Mouse (Mus musculus) cerebellum, adult 2 months (tissue): ENCODE results near the gene Tcam1. TPM values are rescaled to one million over a fixed set of nuclear protein-coding genes. Genes with fewer than 3 reads are reported as not detected.

Experiments used
- DNase-seq, 2 experiments: peaks; one replicate each; pipeline ENCODE4 v3.0.0; 2021
- H3K27ac ChIP-seq: fragments of 200-500 bp; 2 replicates; pipeline ENCODE4 v1.5.1; 2012; ENCODE audit warnings: low read length, control low read depth, inconsistent platforms; ENCODE audit not compliant: insufficient read depth
- H3K27me3 ChIP-seq: fragments of 200-500 bp; 2 replicates; pipeline ENCODE4 v1.6.1; 2012; ENCODE audit warnings: inconsistent platforms, mild to moderate bottlenecking, low read length, moderate library complexity; ENCODE audit not compliant: control insufficient read depth, insufficient read depth
- H3K4me1 ChIP-seq: fragments of 200-500 bp; 2 replicates; pipeline ENCODE4 v1.6.1; 2011; ENCODE audit warnings: low read length; ENCODE audit not compliant: control insufficient read depth, insufficient read depth
- H3K4me3 ChIP-seq: fragments of 200-500 bp; replicated peaks from 2 replicates; pipeline ENCODE3; 2011; ENCODE audit warnings: mild to moderate bottlenecking, low read depth, low read length, control low read depth; ENCODE audit not compliant: insufficient read depth
- CTCF ChIP-seq: fragments of 200-500 bp; IDR thresholded peaks from 2 replicates; pipeline ENCODE4 v1.5.1; 2011; ENCODE audit warnings: low read depth, mild to moderate bottlenecking, control low read depth, low read length, moderate library complexity, borderline replicate concordance; ENCODE audit not compliant: insufficient read depth
- POLR2A ChIP-seq: fragments of 200-500 bp; IDR thresholded peaks from 2 replicates; pipeline ENCODE4 v1.6.1; 2011; ENCODE audit warnings: low read length, control low read depth, borderline replicate concordance; ENCODE audit not compliant: insufficient read depth
- WGBS: fragments of 180-500 bp; shearing (Covaris S2); methylation state at CpG from one replicate; pipeline ENCODE4 v1.1.7; 2018; 5-methylcytosine and 5-hydroxymethylcytosine counted together
- polyA plus RNA-seq: library from polyadenylated mRNA; depleted of rRNA; stranded (reverse); fragments of >200 nt; gene quantifications from 2 replicates; pipeline ENCODE4 v1.2.3, GENCODE M21; 2012

Gene Tcam1
- polyA plus RNA-seq, 1 experiment = 0.36 TPM

- no peak for TF ChIP-seq POLR2A
- no peak for TF ChIP-seq CTCF
- H3K27ac ChIP-seq = peak overlapping the region; percentile 86
- H3K4me3 ChIP-seq = peak overlapping the region; percentile 35
- peaks cover 37% of the 10 kb centered on the region for H3K4me1 ChIP-seq
- 6% methylated on average over 3 of the region's 3 CpGs for WGBS
- H3K27me3 ChIP-seq = no peaks in the 10 kb centered on the region
- DNase-seq = peak; percentile 70 to 75
Measured at GRCm38 (mm10) chr11:106269060-106269431, 7.4 kb upstream of the Tcam1 start.

- Histone ChIP-seq H3K27me3 (no peaks in the 10 kb centered on the region), H3K4me1 (peaks cover 19% of the 10 kb centered on the region; the same call in 1 of the 2 replicates), H3K27ac (peak overlapping the region; percentile 81), H3K4me3 (peak overlapping the region; percentile 72)
- TF ChIP-seq POLR2A (no peak; the same call in 1 of the 2 replicates), CTCF (peak; percentile 41; the same call in 1 of the 2 replicates)
- 3% methylated on average over 5 of the region's 5 CpGs for WGBS
- peak; percentile 64 to 77 for DNase-seq
Measured at GRCm38 (mm10) chr11:106271131-106271793, 5.2 kb upstream of the Tcam1 start.

- peak in 1 of 2 experiments; percentile 64 for DNase-seq
- no peaks in the 10 kb centered on the region for H3K27me3 ChIP-seq
- TF ChIP-seq POLR2A (no peak), CTCF (no peak)
- peak overlapping the region; percentile 72 for H3K4me3 ChIP-seq
- peaks cover 14% of the 10 kb centered on the region; the same call in 1 of the 2 replicates for H3K4me1 ChIP-seq
- H3K27ac ChIP-seq = peak overlapping the region; percentile 81
- whole genome bisulfite sequencing = under 1% methylated on average over 41 of the region's 41 CpGs
Measured at GRCm38 (mm10) chr11:106271794-106272643, 4.5 kb upstream of the Tcam1 start.

- peak within 1 kb of the TSS; percentile 81 for H3K27ac ChIP-seq
- H3K27me3 ChIP-seq = no peaks in the 10 kb centered on the region
- H3K4me3 ChIP-seq = peak within 1 kb of the TSS; percentile 72
- DNase-seq = peak; percentile 99 to 100
- TF ChIP-seq POLR2A (peak; percentile 53; the same call in 1 of the 2 replicates), CTCF (no peak)
- peaks cover 14% of the 10 kb centered on the region; the same call in 1 of the 2 replicates for H3K4me1 ChIP-seq
- WGBS = under 1% methylated on average over 72 of the region's 72 CpGs
Measured at GRCm38 (mm10) chr11:106272644-106273310, 3.7 kb upstream of the Tcam1 start, which contains the start of gene Smarcd2. Gene Smarcd2 (minus strand): TSS chr11:106272972.

DNA sequence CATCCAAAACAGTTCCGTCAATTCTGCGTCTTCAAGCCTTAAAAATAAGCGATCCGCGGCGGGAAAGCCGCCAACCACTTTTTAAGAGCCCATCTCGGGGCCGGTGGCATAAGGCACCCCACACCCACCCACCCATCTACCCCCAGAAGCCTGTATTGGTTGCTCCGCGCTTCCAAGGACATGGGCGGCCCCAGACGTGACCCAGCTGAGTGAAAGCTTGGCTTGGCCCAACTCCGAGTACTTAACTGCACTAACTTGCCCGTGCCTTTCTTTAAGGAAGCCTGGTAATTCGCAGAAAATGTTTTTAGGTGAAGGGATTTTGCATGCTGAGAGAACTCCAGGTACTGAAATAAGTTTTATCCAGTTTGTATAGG, 3.2 kb upstream of the Tcam1 start:
- peaks cover 14% of the 10 kb centered on the region; the same call in 1 of the 2 replicates for H3K4me1 ChIP-seq
- H3K4me3 ChIP-seq = peak overlapping the region; percentile 70
- peak overlapping the region; percentile 18 for H3K27ac ChIP-seq
- no peak for TF ChIP-seq CTCF
- TF ChIP-seq POLR2A = no peak
- WGBS = 6% methylated on average over 16 of the region's 16 CpGs
- H3K27me3 ChIP-seq = no peaks in the 10 kb centered on the region
- no peak for DNase-seq

- WGBS = 94% methylated on average over 6 of the region's 6 CpGs
- no peak overlapping the region for H3K27ac ChIP-seq
Measured at GRCm38 (mm10) chr11:106273811-106274210, 2.7 kb upstream of the Tcam1 start.

DNA sequence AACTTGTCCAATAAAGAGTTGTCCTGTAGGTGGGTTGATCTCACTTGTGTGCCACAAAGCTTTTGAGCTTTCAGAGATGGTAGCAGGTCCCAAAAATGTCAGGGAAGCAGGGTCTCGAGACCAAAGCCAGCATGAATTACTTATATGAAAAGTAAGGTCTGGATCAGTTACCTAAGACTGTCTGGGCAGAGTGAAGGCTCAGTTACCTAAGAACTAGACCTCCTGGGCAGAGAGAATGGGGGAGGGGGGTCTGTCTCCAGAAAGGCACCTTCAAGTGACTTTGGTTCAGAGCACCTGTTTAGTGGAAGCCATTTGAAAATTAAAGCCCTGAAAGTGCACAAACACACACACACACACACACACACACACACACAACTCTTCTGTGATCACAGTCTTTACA, 2.1 kb upstream of the Tcam1 start:
- Histone ChIP-seq H3K27ac (no peak overlapping the region), H3K4me3 (no peak overlapping the region), H3K27me3 (no peaks in the 10 kb centered on the region), H3K4me1 (peaks cover 9% of the 10 kb centered on the region; the same call in 1 of the 2 replicates)
- no peak for DNase-seq
- TF ChIP-seq CTCF (no peak), POLR2A (no peak)
- 93% methylated on average over 1 of the region's 1 CpGs for WGBS

More at GRCm38 (mm10) chr11:106273811-106274210, 2.7 kb upstream of the Tcam1 start:
- TF ChIP-seq CTCF (no peak), POLR2A (no peak)
- Histone ChIP-seq H3K4me3 (no peak overlapping the region), H3K27me3 (no peaks in the 10 kb centered on the region), H3K4me1 (peaks cover 14% of the 10 kb centered on the region; the same call in 1 of the 2 replicates)
- DNase-seq = no peak
